Mouse (Mus musculus): ENCODE data around the gene Wdr31. TPM values are rescaled to one million over a fixed set of nuclear protein-coding genes. Genes with fewer than 3 reads are reported as not detected.

The Wdr31 gene
- polyA plus RNA-seq, 1 experiment, result 0.51 TPM

GRCm38 (mm10) chr4:62435081-62435480, 35.6 kb downstream of the Wdr31 start, which contains the start of gene Rnf183:
Gene Rnf183, minus strand, starts transcription at chr4:62435252.
- TF ChIP-seq POLR2A (IDR thresholded peaks at IDR 0.05; ENCODE audit: low read depth, low read length) (no peak), CTCF (IDR thresholded peaks at IDR 0.05; ENCODE audit: extremely low read depth, insufficient read depth, insufficient read length, insufficient replicate concordance) (no peak)
- Histone ChIP-seq H3K4me1 (ENCODE audit: control insufficient read depth, insufficient read depth, insufficient read length) (no peaks in the 10 kb centered on the region), H3K27me3 (ENCODE audit: control insufficient read depth, insufficient read depth, low read length) (no peaks in the 10 kb centered on the region), H3K27ac (ENCODE audit: insufficient read depth, low read length) (no peak within 1 kb of the TSS), H3K36me3 (ENCODE audit: control insufficient read depth, insufficient read depth, low read length) (no peaks in the 10 kb centered on the region), H3K4me3 (ENCODE audit: extremely low read depth, insufficient read depth, insufficient read length) (no peak within 1 kb of the TSS)
- 92% methylated on average over 6 of the region's 6 CpGs for WGBS
- no peak for DNase-seq (ENCODE audit: low read depth in 1 of 2, low spot score in 2 of 2)

- Histone ChIP-seq H3K27ac (ENCODE audit: insufficient read depth, low read length) (no peak overlapping the region), H3K4me3 (ENCODE audit: extremely low read depth, insufficient read depth, insufficient read length) (no peak overlapping the region), H3K27me3 (ENCODE audit: control insufficient read depth, insufficient read depth, low read length) (no peaks in the 10 kb centered on the region), H3K4me1 (ENCODE audit: control insufficient read depth, insufficient read depth, insufficient read length) (no peaks in the 10 kb centered on the region), H3K36me3 (ENCODE audit: control insufficient read depth, insufficient read depth, low read length) (no peaks in the 10 kb centered on the region)
- TF ChIP-seq POLR2A (IDR thresholded peaks at IDR 0.05; ENCODE audit: low read depth, low read length) (no peak), CTCF (IDR thresholded peaks at IDR 0.05; ENCODE audit: extremely low read depth, insufficient read depth, insufficient read length, insufficient replicate concordance) (no peak)
- WGBS, result 80% methylated on average over 7 of the region's 7 CpGs
- DNase-seq (ENCODE audit: low read depth in 1 of 2, low spot score in 2 of 2), result no peak
These were observed 36.5 kb downstream of the Wdr31 start for GRCm38 (mm10) chr4:62433939-62434870.

DNA sequence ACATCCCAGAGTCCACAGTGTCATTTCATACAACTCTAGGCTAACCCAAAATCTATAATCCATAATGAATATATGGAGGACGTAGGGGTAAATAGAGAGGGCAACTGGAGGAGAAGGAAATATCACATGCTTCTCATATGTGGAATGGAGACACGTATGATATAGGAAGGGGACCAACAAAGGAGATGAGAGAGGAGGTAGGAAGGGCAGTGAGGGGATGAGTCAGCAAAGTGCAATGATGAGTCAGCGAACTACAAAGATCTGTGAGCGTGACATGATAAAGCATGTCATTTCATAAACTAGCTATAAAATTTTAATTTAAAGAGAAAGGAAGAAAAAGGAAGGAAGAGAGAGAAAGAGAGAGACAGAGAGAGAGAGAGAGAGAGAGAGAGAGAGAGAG, 39.2 kb downstream of the Wdr31 start:
- Histone ChIP-seq H3K4me1 (ENCODE audit: control insufficient read depth, insufficient read depth, insufficient read length) (no peaks in the 10 kb centered on the region), H3K4me3 (ENCODE audit: extremely low read depth, insufficient read depth, insufficient read length) (no peak overlapping the region)

GRCm38 (mm10) chr4:62430678-62431077, 40.0 kb downstream of the Wdr31 start:
- TF ChIP-seq POLR2A (IDR thresholded peaks at IDR 0.05; ENCODE audit: low read depth, low read length) (no peak), CTCF (IDR thresholded peaks at IDR 0.05; ENCODE audit: extremely low read depth, insufficient read depth, insufficient read length, insufficient replicate concordance) (no peak)
- Histone ChIP-seq H3K27me3 (ENCODE audit: control insufficient read depth, insufficient read depth, low read length) (no peaks in the 10 kb centered on the region), H3K36me3 (ENCODE audit: control insufficient read depth, insufficient read depth, low read length) (no peaks in the 10 kb centered on the region), H3K27ac (ENCODE audit: insufficient read depth, low read length) (no peak overlapping the region), H3K4me1 (ENCODE audit: control insufficient read depth, insufficient read depth, insufficient read length) (no peaks in the 10 kb centered on the region), H3K4me3 (ENCODE audit: extremely low read depth, insufficient read depth, insufficient read length) (no peak overlapping the region)
- DNase-seq (ENCODE audit: low read depth in 1 of 2, low spot score in 2 of 2), result no peak

More for the DNA sequence above, 39.2 kb downstream of the Wdr31 start:
- Histone ChIP-seq H3K36me3 (ENCODE audit: control insufficient read depth, insufficient read depth, low read length) (no peaks in the 10 kb centered on the region), H3K27me3 (ENCODE audit: control insufficient read depth, insufficient read depth, low read length) (no peaks in the 10 kb centered on the region), H3K27ac (ENCODE audit: insufficient read depth, low read length) (no peak overlapping the region)
- TF ChIP-seq CTCF (IDR thresholded peaks at IDR 0.05; ENCODE audit: extremely low read depth, insufficient read depth, insufficient read length, insufficient replicate concordance) (no peak), POLR2A (IDR thresholded peaks at IDR 0.05; ENCODE audit: low read depth, low read length) (no peak)
- no peak for DNase-seq (ENCODE audit: low read depth in 1 of 2, low spot score in 2 of 2)
- 55% methylated on average over 4 of the region's 4 CpGs for WGBS

GRCm38 (mm10) chr4:62429616-62430015, 41.1 kb downstream of the Wdr31 start:
- no peak for DNase-seq (ENCODE audit: low read depth in 1 of 2, low spot score in 2 of 2)
- no peak overlapping the region for H3K4me3 ChIP-seq (ENCODE audit: extremely low read depth, insufficient read depth, insufficient read length)
- H3K36me3 ChIP-seq (ENCODE audit: control insufficient read depth, insufficient read depth, low read length), result peaks cover 2% of the 10 kb centered on the region; the same call in 1 of the 2 replicates
- H3K4me1 ChIP-seq (ENCODE audit: control insufficient read depth, insufficient read depth, insufficient read length), result no peaks in the 10 kb centered on the region
- no peak overlapping the region for H3K27ac ChIP-seq (ENCODE audit: insufficient read depth, low read length)
- WGBS, result 86% methylated on average over 9 of the region's 9 CpGs
- TF ChIP-seq POLR2A (IDR thresholded peaks at IDR 0.05; ENCODE audit: low read depth, low read length) (no peak), CTCF (IDR thresholded peaks at IDR 0.05; ENCODE audit: extremely low read depth, insufficient read depth, insufficient read length, insufficient replicate concordance) (no peak)
- H3K27me3 ChIP-seq (ENCODE audit: control insufficient read depth, insufficient read depth, low read length), result no peaks in the 10 kb centered on the region

DNA sequence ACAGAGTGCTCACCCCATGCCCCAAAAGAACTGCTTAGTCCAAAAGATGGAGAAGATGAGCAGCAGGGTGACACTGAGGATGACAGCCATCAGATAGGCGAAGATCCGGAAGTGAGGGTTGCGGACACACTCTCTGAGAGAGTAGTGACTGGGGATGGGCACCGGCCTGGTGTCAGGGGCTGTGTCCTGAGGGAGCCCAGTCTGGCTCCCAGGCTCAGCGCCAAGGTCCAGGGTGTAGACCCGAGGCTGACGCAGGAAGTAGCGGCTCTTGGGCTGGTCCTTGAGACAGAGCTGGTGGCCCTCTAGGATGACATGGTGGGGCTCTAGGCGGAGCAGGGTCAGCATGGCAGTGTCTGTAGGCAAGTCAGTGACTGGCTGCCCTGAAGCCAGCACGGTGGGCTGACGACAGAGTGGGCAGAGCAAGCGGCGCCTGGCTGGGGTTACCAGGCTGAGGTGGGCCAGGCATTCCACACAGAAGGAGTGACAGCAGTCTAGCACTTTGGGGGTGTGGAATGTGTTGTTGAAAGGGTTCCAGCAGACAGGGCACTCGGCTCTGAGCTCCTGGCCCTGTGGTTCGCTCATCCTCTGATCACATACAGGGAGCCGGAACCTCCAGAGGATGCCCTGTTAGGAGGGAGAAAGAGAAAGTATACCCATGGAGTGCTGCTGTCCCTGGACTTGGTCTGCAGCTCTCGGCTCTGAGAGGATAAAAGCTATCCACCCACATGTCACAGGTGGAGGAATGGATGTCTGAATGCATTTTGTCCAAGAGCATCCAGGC, 42.5 kb downstream of the Wdr31 start:
- Histone ChIP-seq H3K4me3 (ENCODE audit: extremely low read depth, insufficient read depth, insufficient read length) (no peak overlapping the region), H3K4me1 (ENCODE audit: control insufficient read depth, insufficient read depth, insufficient read length) (no peaks in the 10 kb centered on the region), H3K27me3 (ENCODE audit: control insufficient read depth, insufficient read depth, low read length) (no peaks in the 10 kb centered on the region), H3K27ac (ENCODE audit: insufficient read depth, low read length) (no peak overlapping the region), H3K36me3 (ENCODE audit: control insufficient read depth, insufficient read depth, low read length) (peaks cover 10% of the 10 kb centered on the region)
- DNase-seq (ENCODE audit: low read depth in 1 of 2, low spot score in 2 of 2), result no peak
- TF ChIP-seq CTCF (IDR thresholded peaks at IDR 0.05; ENCODE audit: extremely low read depth, insufficient read depth, insufficient read length, insufficient replicate concordance) (no peak), POLR2A (IDR thresholded peaks at IDR 0.05; ENCODE audit: low read depth, low read length) (no peak)
- 78% methylated on average over 17 of the region's 17 CpGs for WGBS

Data from spleen, adult 2 months (tissue).